33 mouse cellular contexts compared by ENCODE assay signal in the genomic region with DNA sequence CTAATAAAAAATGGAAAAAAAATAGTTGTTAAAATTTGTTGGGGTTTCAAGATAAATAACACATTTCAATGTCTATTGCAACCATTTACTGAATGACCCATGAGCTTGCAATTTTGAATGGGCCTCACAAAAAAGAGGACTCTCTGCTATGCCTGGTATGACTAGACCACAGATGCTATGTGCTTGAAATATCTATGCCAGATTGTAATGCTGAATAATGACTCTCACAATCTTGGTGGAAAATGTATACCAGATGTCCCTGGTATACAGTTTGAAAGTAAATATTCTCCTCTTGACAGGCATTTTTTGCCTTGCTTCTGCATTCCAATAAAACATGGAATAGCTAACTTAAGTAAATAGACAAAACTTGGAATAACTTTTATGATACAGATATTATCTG.
DNase-seq lines count a peak whose midpoint lies in the region; ATAC-seq and TF ChIP-seq lines count a peak whose summit lies in the region.
"Had no signal": no experiment of that assay in that cellular context is flagged by ENCODE, and none has a peak within 500 bp of the region (broad histone marks: within the 10 kb centered on the region; RNA-seq: fewer than 3 reads in every experiment).

No protein-coding gene starts in this region.

- H3K36me3 ChIP-seq in limb, embryonic 14.5 days (ENCODE audit: control insufficient read depth, insufficient read depth, low read length) = no peaks in the 10 kb centered on the region
- H3K36me3 ChIP-seq in limb, embryonic 10.5 days = no peaks in the 10 kb centered on the region
- no peaks in the 10 kb centered on the region for H3K36me3 ChIP-seq in embryonic facial prominence, embryonic 13.5 days
- H3K36me3 ChIP-seq: embryonic facial prominence, embryonic 15.5 days; heart, embryonic 15.5 days; hindbrain, embryonic 13.5 days had no signal

- no peak for TF ChIP-seq POLR2A in limb, embryonic 14.5 days (IDR thresholded peaks at IDR 0.05; ENCODE audit: borderline replicate concordance, extremely low read depth, insufficient read depth, insufficient read length)

- peak; percentile 10 to 51 for DNase-seq in layer of hippocampus, adult 2 months (ENCODE audit: low spot score in 2 of 2)
- no peak for DNase-seq in layer of hippocampus, adult 11-12 months (ENCODE audit: low spot score)
- peak; percentile 31 for DNase-seq in limb, embryonic 14.5 days (ENCODE audit: low spot score)
- no peak for DNase-seq in limb, embryonic 10.5 days (ENCODE audit: low spot score)
- DNase-seq in telencephalon, adult 2 months (ENCODE audit: low read depth, low spot score) = peak; percentile 58
- no peak for DNase-seq in heart, postnatal 14 days
- DNase-seq: adrenal gland, adult 2 months; B cell, adult 2 months; cerebellum, adult 11 months; cerebellum, adult 9-10 months; cerebellum, postnatal 36 days; gastrocnemius, postnatal 14 days; heart, postnatal 36 days; kidney, adult 9 months; kidney, postnatal 10 days; left cerebral cortex, postnatal 4 days; liver; lung, adult 2 months; lung, postnatal 10 days; midbrain, embryonic 14.5 days; thymus, adult 2 months; thymus, postnatal 36 days had no signal

- no peaks in the 10 kb centered on the region for H3K9me3 ChIP-seq in limb, embryonic 14.5 days (ENCODE audit: control insufficient read depth, low read length)
- H3K9me3 ChIP-seq in limb, embryonic 10.5 days (replicated peaks) = no peaks in the 10 kb centered on the region
- H3K9me3 ChIP-seq in embryonic facial prominence, embryonic 13.5 days = no peaks in the 10 kb centered on the region
- H3K9me3 ChIP-seq: embryonic facial prominence, embryonic 15.5 days; forebrain, embryonic 13.5 days; heart, embryonic 15.5 days; hindbrain, embryonic 13.5 days had no signal

- TF ChIP-seq CTCF in layer of hippocampus, adult 2 months (conservative IDR thresholded peaks at IDR 0.05) = no peak

- no peak for ATAC-seq in limb, embryonic 14.5 days (ENCODE audit: low FRiP score, low read depth)
- 0 out of 2 replicates have a peak, but pooled peaks have one; percentile 64 for ATAC-seq in embryonic facial prominence, embryonic 13.5 days (ENCODE audit: insufficient number of reproducible peaks, insufficient read depth, low FRiP score, low TSS enrichment, low read depth)
- ATAC-seq: activated CD4-positive, CD25-positive, alpha-beta regulatory T cell, adult 4 months; forebrain, embryonic 13.5 days; intestine, postnatal 0 days had no signal

- no peaks in the 10 kb centered on the region for H3K4me1 ChIP-seq in limb, embryonic 14.5 days (ENCODE audit: control insufficient read depth, insufficient read depth, low read length)
- H3K4me1 ChIP-seq in limb, embryonic 10.5 days = no peaks in the 10 kb centered on the region
- no peaks in the 10 kb centered on the region for H3K4me1 ChIP-seq in embryonic facial prominence, embryonic 13.5 days
- H3K4me1 ChIP-seq: embryonic facial prominence, embryonic 15.5 days; forebrain, embryonic 13.5 days; heart, embryonic 15.5 days; hindbrain, embryonic 13.5 days had no signal

- H3K4me2 ChIP-seq in limb, embryonic 14.5 days (replicated peaks; ENCODE audit: low read depth, low read length, severe bottlenecking) = no peak overlapping the region
- H3K4me2 ChIP-seq in embryonic facial prominence, embryonic 13.5 days = no peak overlapping the region
- H3K4me2 ChIP-seq: embryonic facial prominence, embryonic 15.5 days; forebrain, embryonic 13.5 days; heart, embryonic 15.5 days; hindbrain, embryonic 13.5 days had no signal

- no peak overlapping the region for H3K9ac ChIP-seq in limb, embryonic 14.5 days (ENCODE audit: low read depth, low read length, severe bottlenecking)
- no peak overlapping the region for H3K9ac ChIP-seq in embryonic facial prominence, embryonic 13.5 days
- H3K9ac ChIP-seq: embryonic facial prominence, embryonic 15.5 days; forebrain, embryonic 13.5 days; heart, embryonic 15.5 days; hindbrain, embryonic 13.5 days; liver, embryonic 14.5 days had no signal

- intact Hi-C loops in heart, postnatal 14 days (cut with DNase I) = no loop called here

- no peak overlapping the region for H3K4me3 ChIP-seq in layer of hippocampus, adult 2 months
- H3K4me3 ChIP-seq in limb, embryonic 14.5 days (replicated peaks; ENCODE audit: low read length) = no peak overlapping the region
- H3K4me3 ChIP-seq in limb, embryonic 10.5 days = no peak overlapping the region
- H3K4me3 ChIP-seq in embryonic facial prominence, embryonic 13.5 days = no peak overlapping the region
- H3K4me3 ChIP-seq: embryonic facial prominence, embryonic 15.5 days; forebrain, embryonic 13.5 days; heart, embryonic 15.5 days; hindbrain, embryonic 13.5 days; left cerebral cortex, adult 2 months had no signal

- no peak overlapping the region for H3K27ac ChIP-seq in layer of hippocampus, adult 2 months
- no peak overlapping the region for H3K27ac ChIP-seq in limb, embryonic 14.5 days (replicated peaks; ENCODE audit: low read depth, low read length)
- H3K27ac ChIP-seq in limb, embryonic 10.5 days = no peak overlapping the region
- no peak overlapping the region for H3K27ac ChIP-seq in embryonic facial prominence, embryonic 13.5 days
- H3K27ac ChIP-seq: embryonic facial prominence, embryonic 15.5 days; forebrain, embryonic 13.5 days; heart, embryonic 15.5 days; hindbrain, embryonic 13.5 days; left cerebral cortex, adult 2 months; liver, embryonic 14.5 days; macrophage; stomach, postnatal 0 days had no signal

- H3K27me3 ChIP-seq in limb, embryonic 14.5 days (ENCODE audit: control insufficient read depth, insufficient read depth, low read length) = no peaks in the 10 kb centered on the region
- H3K27me3 ChIP-seq in limb, embryonic 10.5 days (ENCODE audit: low read depth, poor library complexity, severe bottlenecking) = no peaks in the 10 kb centered on the region
- H3K27me3 ChIP-seq in embryonic facial prominence, embryonic 13.5 days = no peaks in the 10 kb centered on the region
- H3K27me3 ChIP-seq: embryonic facial prominence, embryonic 15.5 days; forebrain, embryonic 13.5 days; heart, embryonic 15.5 days; hindbrain, embryonic 13.5 days had no signal

Comparison
In these comparisons a context has a peak if more than half of its experiments do, and no peak if none do; other contexts are left out.
1. DNase-seq: peak in layer of hippocampus, adult 2 months (2 of 2), limb, embryonic 14.5 days (single experiment) and telencephalon, adult 2 months (single experiment); none in layer of hippocampus, adult 11-12 months (single experiment), limb, embryonic 10.5 days (single experiment) and heart, postnatal 14 days (0 of 2).